Mouse (Mus musculus): ENCODE measurements at regions not wholly inside any gene's neighbourhood (a gene's known extent, or its start where the extent isn't known, plus 50 kb on each side); places are given as distances from the start of the nearest gene placed in this dataset.
A peak's percentile ranks its signal among the peaks of the same experiment; 100 is the strongest.

DNA sequence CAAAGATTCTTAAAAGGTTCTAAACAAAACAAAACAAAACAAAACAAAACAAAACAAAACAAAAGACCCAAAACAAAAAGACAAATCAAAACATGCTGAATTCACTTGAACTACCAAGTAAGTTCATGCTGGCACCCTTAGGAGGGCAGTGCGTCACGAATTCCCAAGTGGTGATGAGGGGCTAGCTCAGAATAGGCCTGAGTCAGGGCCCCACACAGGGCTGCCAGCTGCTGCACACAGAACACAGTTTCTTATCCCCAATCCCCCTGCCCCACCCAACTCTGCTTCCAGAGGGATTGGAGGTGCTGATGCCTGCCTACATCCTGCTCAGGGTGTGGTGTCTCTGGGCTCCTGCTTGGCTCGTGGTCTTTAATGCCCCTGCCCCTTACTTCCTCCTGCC, 80.3 kb upstream of the Lrpap1 start:
- Histone ChIP-seq H3K4me2 (no peak overlapping the region), H3K4me3 (ENCODE audit: low read depth, low read length) (no peak overlapping the region), H3K9me3 (ENCODE audit: control insufficient read depth, low read length) (no peaks in the 10 kb centered on the region), H3K9ac (ENCODE audit: low read depth, low read length) (no peak overlapping the region), H3K36me3 (ENCODE audit: control insufficient read depth, insufficient read depth, low read length) (no peaks in the 10 kb centered on the region), H3K27me3 (replicated peaks; ENCODE audit: control insufficient read depth, insufficient read depth, low read length) (no peaks in the 10 kb centered on the region; the same call in 1 of the 2 replicates), H3K27ac (ENCODE audit: low read depth, low read length) (no peak overlapping the region), H3K4me1 (replicated peaks; ENCODE audit: control insufficient read depth, insufficient read depth, low read length) (no peaks in the 10 kb centered on the region)
- 61% methylated on average over 3 of the region's 3 CpGs for WGBS
- DNase-seq (ENCODE audit: low spot score), result no peak
- ATAC-seq (replicated peaks; ENCODE audit: low FRiP score), result no peak

DNA sequence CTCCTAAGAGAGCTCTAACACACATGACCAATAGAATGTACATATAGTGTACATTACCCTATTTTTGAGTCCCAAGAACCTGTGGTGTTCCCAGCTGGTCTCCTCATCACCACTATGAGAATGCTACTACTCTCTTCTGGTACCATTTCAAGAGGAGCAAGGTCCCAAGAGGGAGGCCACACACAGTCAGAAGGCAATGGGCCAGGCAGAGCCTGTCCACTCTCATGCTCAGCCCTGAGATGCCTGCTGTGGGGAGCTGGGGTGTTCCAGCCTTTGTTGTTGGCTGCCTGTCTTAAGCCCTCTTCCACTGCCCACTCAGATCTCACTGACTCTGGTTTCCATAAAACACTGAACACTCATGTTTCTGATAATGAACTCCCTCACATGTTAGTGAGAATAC, 79.7 kb upstream of the Lrpap1 start:
- Histone ChIP-seq H3K4me1 (replicated peaks; ENCODE audit: control insufficient read depth, insufficient read depth, low read length) (no peaks in the 10 kb centered on the region), H3K4me2 (no peak overlapping the region), H3K27ac (ENCODE audit: low read depth, low read length) (no peak overlapping the region), H3K9me3 (ENCODE audit: control insufficient read depth, low read length) (no peaks in the 10 kb centered on the region), H3K4me3 (ENCODE audit: low read depth, low read length) (no peak overlapping the region), H3K27me3 (replicated peaks; ENCODE audit: control insufficient read depth, insufficient read depth, low read length) (no peaks in the 10 kb centered on the region; the same call in 1 of the 2 replicates), H3K36me3 (ENCODE audit: control insufficient read depth, insufficient read depth, low read length) (no peaks in the 10 kb centered on the region), H3K9ac (ENCODE audit: low read depth, low read length) (no peak overlapping the region)
- DNase-seq (ENCODE audit: low spot score) (no peak), ATAC-seq (replicated peaks; ENCODE audit: low FRiP score) (no peak)

DNA sequence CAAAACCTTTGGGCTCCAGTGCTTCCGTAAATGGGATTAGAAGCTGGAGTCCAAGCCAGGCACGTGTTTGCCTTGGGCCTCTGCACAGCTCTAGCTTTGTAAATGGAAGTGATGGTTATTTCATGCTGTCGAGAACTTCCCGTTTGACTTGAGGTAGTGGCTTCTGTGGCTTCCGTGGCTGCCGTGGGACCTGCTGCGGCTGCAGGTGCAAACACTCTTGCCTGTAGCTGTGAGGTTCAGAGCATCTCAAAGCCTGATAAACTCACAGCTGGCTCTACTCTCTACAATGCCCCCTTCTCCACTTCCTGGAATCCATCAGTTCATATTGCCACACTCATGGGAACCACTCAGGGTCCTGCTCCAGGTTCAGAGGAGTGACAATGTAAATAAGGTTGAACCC, 77.9 kb upstream of the Lrpap1 start:
- ATAC-seq (replicated peaks; ENCODE audit: low FRiP score) (no peak), DNase-seq (ENCODE audit: low spot score) (no peak)
- no peaks in the 10 kb centered on the region; the same call in 1 of the 2 replicates for H3K27me3 ChIP-seq (replicated peaks; ENCODE audit: control insufficient read depth, insufficient read depth, low read length)
- H3K36me3 ChIP-seq (ENCODE audit: control insufficient read depth, insufficient read depth, low read length), result no peaks in the 10 kb centered on the region
- H3K4me1 ChIP-seq (replicated peaks; ENCODE audit: control insufficient read depth, insufficient read depth, low read length), result no peaks in the 10 kb centered on the region
- 48% methylated on average over 7 of the region's 7 CpGs for WGBS
- no peaks in the 10 kb centered on the region for H3K9me3 ChIP-seq (ENCODE audit: control insufficient read depth, low read length)
- no peak overlapping the region for H3K4me2 ChIP-seq
- H3K4me3 ChIP-seq (ENCODE audit: low read depth, low read length), result no peak overlapping the region
- no peak overlapping the region for H3K9ac ChIP-seq (ENCODE audit: low read depth, low read length)
- no peak overlapping the region for H3K27ac ChIP-seq (ENCODE audit: low read depth, low read length)

DNA sequence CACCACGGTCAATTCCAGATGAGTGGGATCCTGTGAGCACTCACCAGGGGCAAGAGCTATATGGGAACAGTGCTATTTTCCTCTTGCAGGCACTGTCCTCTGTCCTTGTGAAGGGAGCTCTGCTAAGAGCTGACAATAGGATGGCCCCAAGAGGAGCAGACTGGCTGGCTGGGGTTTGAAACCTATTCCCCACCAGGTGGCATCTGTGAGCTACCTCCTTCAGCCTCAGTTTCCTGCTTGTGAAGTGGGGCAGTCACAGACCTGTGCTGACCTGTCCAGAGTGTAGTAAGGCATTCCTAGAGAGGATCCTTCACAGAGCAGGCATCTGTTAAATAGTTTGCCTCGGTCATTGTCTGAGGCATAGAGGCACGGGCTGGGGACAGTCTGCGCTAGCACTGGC, 71.8 kb upstream of the Lrpap1 start:
- H3K27ac ChIP-seq (ENCODE audit: low read depth, low read length), result no peak overlapping the region
- WGBS, result 71% methylated on average over 4 of the region's 4 CpGs
- H3K9ac ChIP-seq (ENCODE audit: low read depth, low read length), result no peak overlapping the region

DNA sequence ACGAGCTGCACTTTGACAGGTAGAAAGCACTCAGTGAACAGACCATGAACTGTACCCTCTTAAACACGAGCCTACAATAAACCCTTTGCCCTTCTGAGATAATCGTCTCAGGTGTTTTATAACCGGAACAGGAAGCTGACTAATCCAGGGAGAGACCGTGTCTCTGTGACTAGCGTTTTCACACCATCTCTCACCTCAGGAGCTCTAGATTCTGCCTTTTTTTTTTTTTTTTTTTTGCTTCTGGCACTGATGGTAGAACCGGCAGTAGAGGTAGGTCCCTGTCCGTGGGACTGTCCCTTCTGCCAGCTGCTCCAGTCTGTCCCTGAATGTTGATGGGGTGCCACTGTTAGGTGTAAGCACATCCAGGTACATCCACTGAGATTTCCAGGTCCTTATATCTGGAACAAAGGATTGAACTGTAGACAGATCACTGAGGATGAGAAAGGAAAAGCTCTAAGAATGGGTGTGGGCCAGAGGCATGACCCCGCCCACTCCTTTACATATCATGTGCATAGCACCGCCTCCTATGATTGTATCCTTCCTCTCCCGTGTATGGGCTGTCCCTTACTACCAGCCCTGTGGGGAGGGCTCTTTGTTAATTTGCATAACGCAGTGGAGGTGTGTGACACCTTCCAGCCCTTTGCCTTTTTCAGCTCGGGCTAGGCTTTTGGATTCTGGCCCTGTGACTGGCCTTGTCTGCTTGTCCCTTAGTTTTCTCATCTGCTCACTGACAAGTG, 70.7 kb upstream of the Lrpap1 start:
- no peak overlapping the region for H3K27ac ChIP-seq (ENCODE audit: low read depth, low read length)
- peak; percentile 88 for ATAC-seq (replicated peaks; ENCODE audit: low FRiP score)
- no peaks in the 10 kb centered on the region for H3K27me3 ChIP-seq (replicated peaks; ENCODE audit: control insufficient read depth, insufficient read depth, low read length)
- no peaks in the 10 kb centered on the region for H3K9me3 ChIP-seq (ENCODE audit: control insufficient read depth, low read length)
- H3K36me3 ChIP-seq (ENCODE audit: control insufficient read depth, insufficient read depth, low read length), result no peaks in the 10 kb centered on the region
- H3K4me1 ChIP-seq (replicated peaks; ENCODE audit: control insufficient read depth, insufficient read depth, low read length), result no peaks in the 10 kb centered on the region
- no peak overlapping the region for H3K4me2 ChIP-seq
- 48% methylated on average over 13 of the region's 13 CpGs for WGBS
- H3K4me3 ChIP-seq (ENCODE audit: low read depth, low read length), result no peak overlapping the region
- no peak for DNase-seq (ENCODE audit: low spot score)
- H3K9ac ChIP-seq (ENCODE audit: low read depth, low read length), result no peak overlapping the region

More for the DNA sequence above, 71.8 kb upstream of the Lrpap1 start:
- no peaks in the 10 kb centered on the region for H3K27me3 ChIP-seq (replicated peaks; ENCODE audit: control insufficient read depth, insufficient read depth, low read length)
- H3K36me3 ChIP-seq (ENCODE audit: control insufficient read depth, insufficient read depth, low read length), result no peaks in the 10 kb centered on the region
- no peaks in the 10 kb centered on the region for H3K4me1 ChIP-seq (replicated peaks; ENCODE audit: control insufficient read depth, insufficient read depth, low read length)
- no peak overlapping the region for H3K4me2 ChIP-seq
- no peaks in the 10 kb centered on the region for H3K9me3 ChIP-seq (ENCODE audit: control insufficient read depth, low read length)
- no peak overlapping the region for H3K4me3 ChIP-seq (ENCODE audit: low read depth, low read length)
- ATAC-seq (replicated peaks; ENCODE audit: low FRiP score), result 0 out of 2 replicates have a peak, but pooled peaks have one; percentile 15
- no peak for DNase-seq (ENCODE audit: low spot score)

DNA sequence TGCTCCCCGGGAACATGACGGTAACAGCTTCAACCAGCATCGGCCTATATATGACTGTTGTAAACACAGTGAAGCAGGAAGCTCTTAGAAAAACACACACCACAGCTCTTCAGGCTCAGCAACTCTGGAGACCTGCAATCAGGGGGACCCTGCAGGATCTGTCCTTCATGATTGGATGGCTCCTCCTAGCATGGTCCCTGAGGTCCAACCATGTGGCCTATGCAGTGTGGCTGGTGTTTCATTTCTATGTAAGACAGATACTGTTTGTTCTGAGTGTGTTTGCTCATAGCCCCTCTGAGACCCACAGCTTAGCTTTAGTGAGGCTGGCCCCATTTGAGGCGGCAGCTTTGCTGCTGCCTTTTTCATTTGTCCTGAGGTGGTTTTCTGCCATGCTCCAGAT, 68.8 kb upstream of the Lrpap1 start:
- no peaks in the 10 kb centered on the region for H3K36me3 ChIP-seq (ENCODE audit: control insufficient read depth, insufficient read depth, low read length)
- H3K27me3 ChIP-seq (replicated peaks; ENCODE audit: control insufficient read depth, insufficient read depth, low read length), result no peaks in the 10 kb centered on the region
- DNase-seq (ENCODE audit: low spot score) (no peak), ATAC-seq (replicated peaks; ENCODE audit: low FRiP score) (no peak)
- no peaks in the 10 kb centered on the region for H3K4me1 ChIP-seq (replicated peaks; ENCODE audit: control insufficient read depth, insufficient read depth, low read length)
- H3K4me2 ChIP-seq, result no peak overlapping the region
- no peak overlapping the region for H3K27ac ChIP-seq (ENCODE audit: low read depth, low read length)
- WGBS, result 64% methylated on average over 4 of the region's 4 CpGs
- no peak overlapping the region for H3K4me3 ChIP-seq (ENCODE audit: low read depth, low read length)
- no peaks in the 10 kb centered on the region for H3K9me3 ChIP-seq (ENCODE audit: control insufficient read depth, low read length)
- no peak overlapping the region for H3K9ac ChIP-seq (ENCODE audit: low read depth, low read length)

DNA sequence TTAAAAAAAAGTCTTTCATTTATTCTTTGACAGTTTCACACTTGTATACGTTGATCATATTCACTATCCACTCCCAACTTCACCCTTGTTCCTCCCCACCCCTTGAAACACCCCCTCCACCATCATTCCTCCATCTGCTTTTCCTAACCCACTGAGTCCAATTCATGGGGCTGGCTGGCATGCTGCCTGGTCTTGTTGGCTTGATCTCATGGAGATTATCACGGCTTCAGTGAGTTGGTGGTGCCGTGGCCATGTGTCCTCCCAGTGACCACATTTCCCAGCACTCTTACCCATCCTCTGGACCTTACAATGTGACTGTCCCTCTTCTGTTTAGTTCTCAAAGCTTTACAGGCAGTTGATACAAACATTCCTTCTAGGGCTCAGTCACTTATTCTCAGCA, 65.8 kb upstream of the Lrpap1 start:
- no peaks in the 10 kb centered on the region for H3K36me3 ChIP-seq (ENCODE audit: control insufficient read depth, insufficient read depth, low read length)
- H3K27me3 ChIP-seq (replicated peaks; ENCODE audit: control insufficient read depth, insufficient read depth, low read length), result no peaks in the 10 kb centered on the region
- DNase-seq (ENCODE audit: low spot score) (no peak), ATAC-seq (replicated peaks; ENCODE audit: low FRiP score) (no peak)
- no peaks in the 10 kb centered on the region for H3K9me3 ChIP-seq (ENCODE audit: control insufficient read depth, low read length)
- H3K27ac ChIP-seq (ENCODE audit: low read depth, low read length), result no peak overlapping the region
- no peak overlapping the region for H3K9ac ChIP-seq (ENCODE audit: low read depth, low read length)
- no peak overlapping the region for H3K4me3 ChIP-seq (ENCODE audit: low read depth, low read length)
- no peaks in the 10 kb centered on the region for H3K4me1 ChIP-seq (replicated peaks; ENCODE audit: control insufficient read depth, insufficient read depth, low read length)
- WGBS, result 68% methylated on average over 3 of the region's 3 CpGs
- H3K4me2 ChIP-seq, result no peak overlapping the region

DNA sequence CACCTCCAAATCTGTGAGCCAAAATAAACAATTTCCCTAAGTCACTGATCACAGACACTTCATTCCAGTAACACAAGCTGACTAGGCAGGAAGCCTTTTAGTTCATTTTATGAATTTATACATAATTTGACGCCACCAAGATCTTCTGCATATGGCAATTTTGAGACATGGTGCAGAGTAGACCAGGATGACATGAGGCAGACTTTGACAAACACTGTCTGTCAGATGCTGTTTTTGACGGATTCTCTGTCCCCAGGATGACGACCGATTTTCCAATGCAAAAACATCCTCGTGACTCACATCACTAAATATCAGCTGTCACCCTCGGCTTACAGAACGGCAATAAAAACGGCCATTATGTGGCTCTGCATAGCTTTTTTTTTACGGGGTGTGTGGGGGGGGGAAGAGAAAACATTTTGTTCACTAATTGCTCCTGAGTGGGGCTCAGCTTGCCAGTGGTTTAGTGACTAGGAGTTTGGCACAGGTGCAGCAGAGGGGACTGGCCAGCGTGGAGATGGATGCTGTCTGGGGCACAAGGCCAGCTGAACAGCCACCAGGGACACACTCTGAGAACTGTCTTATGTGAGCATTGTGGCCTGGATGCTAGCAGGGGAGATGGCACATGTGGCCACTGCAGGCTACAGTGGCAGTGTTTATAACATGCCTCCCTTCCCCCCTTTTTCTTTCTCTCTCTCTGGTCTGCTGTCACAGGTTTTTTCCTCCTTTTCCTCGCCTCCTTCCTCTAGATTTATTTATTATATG, 65.0 kb upstream of the Lrpap1 start:
- H3K9me3 ChIP-seq (ENCODE audit: control insufficient read depth, low read length), result no peaks in the 10 kb centered on the region
- no peak overlapping the region for H3K4me3 ChIP-seq (ENCODE audit: low read depth, low read length)
- DNase-seq (ENCODE audit: low spot score) (no peak), ATAC-seq (replicated peaks; ENCODE audit: low FRiP score) (no peak)
- no peak overlapping the region for H3K9ac ChIP-seq (ENCODE audit: low read depth, low read length)
- peaks cover 2% of the 10 kb centered on the region; the same call in 1 of the 2 replicates for H3K4me1 ChIP-seq (replicated peaks; ENCODE audit: control insufficient read depth, insufficient read depth, low read length)
- no peak overlapping the region for H3K4me2 ChIP-seq
- no peak overlapping the region for H3K27ac ChIP-seq (ENCODE audit: low read depth, low read length)
- no peaks in the 10 kb centered on the region for H3K36me3 ChIP-seq (ENCODE audit: control insufficient read depth, insufficient read depth, low read length)
- H3K27me3 ChIP-seq (replicated peaks; ENCODE audit: control insufficient read depth, insufficient read depth, low read length), result no peaks in the 10 kb centered on the region
- 80% methylated on average over 11 of the region's 11 CpGs for WGBS

Data from liver, embryonic 11.5 days (tissue).